Mouse (Mus musculus): ENCODE data around the gene Klf13.
A peak's percentile ranks its signal among the peaks of the same experiment; 100 is the strongest.

The Klf13 gene

GRCm38 (mm10) chr7:63938914-63939396 is at the start of gene Klf13:
Gene Klf13 (minus strand): TSS chr7:63938915.
- peak; percentile 97 for DNase-seq (ENCODE audit: extremely low spot score, low spot score)

- DNase-seq (ENCODE audit: extremely low spot score, low spot score), result no peak
Observed at GRCm38 (mm10) chr7:63988391-63988790, 49.7 kb upstream of the Klf13 start.

- DNase-seq (ENCODE audit: extremely low spot score, low spot score), result peak; percentile 30
Observed at GRCm38 (mm10) chr7:63986407-63987182, 47.9 kb upstream of the Klf13 start.

GRCm38 (mm10) chr7:63985696-63986406 is 47.1 kb upstream of the Klf13 start:
- no peak for DNase-seq (ENCODE audit: extremely low spot score, low spot score)

GRCm38 (mm10) chr7:63985266-63985665 is 46.6 kb upstream of the Klf13 start:
- no peak for DNase-seq (ENCODE audit: extremely low spot score, low spot score)

- DNase-seq (ENCODE audit: extremely low spot score, low spot score), result no peak
Observed at GRCm38 (mm10) chr7:63984329-63984728, 45.6 kb upstream of the Klf13 start.

- no peak for DNase-seq (ENCODE audit: extremely low spot score, low spot score)
Observed at GRCm38 (mm10) chr7:63977631-63978030, 38.9 kb upstream of the Klf13 start.

GRCm38 (mm10) chr7:63970986-63971385 is 32.3 kb upstream of the Klf13 start:
- no peak for DNase-seq (ENCODE audit: extremely low spot score, low spot score)

- DNase-seq (ENCODE audit: extremely low spot score, low spot score), result no peak
Observed at GRCm38 (mm10) chr7:63969941-63970340, 31.2 kb upstream of the Klf13 start.

GRCm38 (mm10) chr7:63965635-63966418 is 27.1 kb upstream of the Klf13 start:
- DNase-seq (ENCODE audit: extremely low spot score, low spot score), result no peak

GRCm38 (mm10) chr7:63965135-63965534 is 26.4 kb upstream of the Klf13 start:
- DNase-seq (ENCODE audit: extremely low spot score, low spot score), result no peak

GRCm38 (mm10) chr7:63964121-63964520 is 25.4 kb upstream of the Klf13 start:
- DNase-seq (ENCODE audit: extremely low spot score, low spot score), result no peak

GRCm38 (mm10) chr7:63963632-63964031 is 24.9 kb upstream of the Klf13 start:
- no peak for DNase-seq (ENCODE audit: extremely low spot score, low spot score)

GRCm38 (mm10) chr7:63957872-63958640 is 19.3 kb upstream of the Klf13 start:
- no peak for DNase-seq (ENCODE audit: extremely low spot score, low spot score)

GRCm38 (mm10) chr7:63956981-63957713 is 18.4 kb upstream of the Klf13 start:
- DNase-seq (ENCODE audit: extremely low spot score, low spot score), result peak; percentile 71

- peak; percentile 23 for DNase-seq (ENCODE audit: extremely low spot score, low spot score)
Observed at GRCm38 (mm10) chr7:63956138-63956823, 17.6 kb upstream of the Klf13 start.

- DNase-seq (ENCODE audit: extremely low spot score, low spot score), result no peak
Observed at GRCm38 (mm10) chr7:63955440-63955839, 16.7 kb upstream of the Klf13 start.

- DNase-seq (ENCODE audit: extremely low spot score, low spot score), result no peak
Observed at GRCm38 (mm10) chr7:63952077-63952898, 13.6 kb upstream of the Klf13 start.
